Mouse (Mus musculus): ENCODE data around the gene Lrig2.

DNA sequence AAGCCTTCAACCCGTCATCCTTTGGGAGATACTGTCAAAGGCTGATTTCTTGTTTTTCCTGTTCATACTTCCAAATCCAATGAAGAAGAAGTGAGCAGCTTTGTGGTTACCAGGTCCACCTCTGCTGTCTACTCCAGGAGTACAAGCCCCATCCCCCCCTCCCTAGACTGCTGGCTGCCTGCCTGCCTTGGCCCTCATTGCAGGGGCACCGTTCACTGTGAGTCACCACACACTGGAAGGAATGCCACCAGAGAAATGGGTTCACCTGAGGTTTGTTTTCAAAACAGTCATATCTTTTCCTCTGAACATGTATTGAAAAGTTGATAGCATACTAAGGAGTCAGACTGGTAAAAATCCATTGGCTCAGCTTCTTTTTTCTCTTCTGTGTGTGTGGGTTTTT is 110.5 kb downstream of the Lrig2 start:
- TF ChIP-seq POLR2A (IDR thresholded peaks at IDR 0.05; ENCODE audit: insufficient read length, low read depth) (no peak), E2F4 (IDR thresholded peaks at IDR 0.05; ENCODE audit: insufficient read depth) (no peak), POLR2AphosphoS2 (IDR thresholded peaks at IDR 0.05; ENCODE audit: insufficient read length, low read depth) (no peak), MYOG (IDR thresholded peaks at IDR 0.05; ENCODE audit: control insufficient read depth in 1 of 3, insufficient read depth in 1 of 3, insufficient read length in 2 of 3, low read depth in 2 of 3) (no peak)

Measured in myocyte (in vitro differentiated cells).